Mouse (Mus musculus): ENCODE measurements at regions not wholly inside any gene's neighbourhood (a gene's known extent, or its start where the extent isn't known, plus 50 kb on each side); places are given as distances from the start of the nearest gene placed in this dataset.

DNA sequence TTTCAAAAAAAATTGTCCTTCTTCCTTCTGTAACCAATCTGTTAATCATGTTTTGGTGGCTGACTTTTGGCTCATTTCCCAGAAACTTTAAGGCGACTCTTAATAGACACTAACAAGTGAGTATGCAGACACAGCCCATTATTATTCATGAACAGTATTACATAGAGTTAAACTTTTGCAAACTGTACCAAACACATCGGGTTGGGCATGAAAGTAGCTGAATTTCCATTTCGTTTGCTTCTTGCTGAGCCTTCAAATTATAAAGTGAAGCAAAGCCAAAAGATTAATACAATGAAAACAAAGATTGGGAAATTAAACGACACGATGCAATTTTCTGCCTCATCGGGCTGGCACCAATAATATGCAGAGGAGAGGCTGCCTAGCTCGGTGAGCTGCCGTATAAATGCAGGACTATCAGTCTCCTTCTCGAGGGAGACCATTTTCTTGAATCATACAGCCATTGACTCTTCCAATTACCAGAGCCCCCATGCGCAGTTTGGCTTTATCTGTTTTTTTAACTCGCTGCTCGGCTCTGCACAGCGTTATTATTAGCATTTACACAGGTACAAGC, 311.8 kb downstream of the Hace1 start:
- no peak for TF ChIP-seq POLR2A (IDR thresholded peaks at IDR 0.05; ENCODE audit: insufficient read depth, low read depth, low read length)
- TF ChIP-seq CTCF (IDR thresholded peaks at IDR 0.05): no peak

All from heart, adult 2 months (tissue).